Mouse (Mus musculus) myocyte (in vitro differentiated cells): ENCODE measurements around the gene Sqstm1. TPM values are rescaled to one million over a fixed set of nuclear protein-coding genes. Genes with fewer than 3 reads are reported as not detected.
A peak's percentile ranks its signal among the peaks of the same experiment; 100 is the strongest.

Experiments
- H3K27me3 ChIP-seq: one replicate; pipeline ENCODE4 v1.6.1; 2011; ENCODE audit not compliant: control insufficient read depth, insufficient read depth, insufficient read length
- H3K36me3 ChIP-seq: one replicate; pipeline ENCODE4 v1.6.1; 2011; ENCODE audit not compliant: control insufficient read depth, insufficient read depth
- H3K4me2 ChIP-seq: one replicate; pipeline ENCODE4 v1.6.1; 2011; ENCODE audit warnings: low read depth, control low read depth
- H3K4me3 ChIP-seq: one replicate; pipeline ENCODE4 v1.5.1; 2011; ENCODE audit warnings: mild to moderate bottlenecking, control low read depth, moderate library complexity
- H3K79me2 ChIP-seq: one replicate; pipeline ENCODE4 v1.6.1; 2011; ENCODE audit not compliant: control insufficient read depth, insufficient read depth
- H3ac ChIP-seq: one replicate; pipeline ENCODE4 v1.6.1; 2011; ENCODE audit not compliant: control insufficient read depth, insufficient read length
- CEBPB ChIP-seq: IDR thresholded peaks from 2 replicates; pipeline ENCODE4 v1.6.1; 2011; ENCODE audit warnings: mild to moderate bottlenecking, moderate library complexity; ENCODE audit not compliant: poor library complexity, insufficient read depth, severe bottlenecking
- E2F4 ChIP-seq: IDR thresholded peaks from one replicate; pipeline ENCODE4 v1.6.1; 2011; ENCODE audit warnings: mild to moderate bottlenecking, control low read depth, moderate library complexity; ENCODE audit not compliant: insufficient read depth
- MAX ChIP-seq: IDR thresholded peaks from one replicate; pipeline ENCODE4 v1.6.1; 2011; ENCODE audit warnings: low read depth, mild to moderate bottlenecking, control low read depth
- MYOD1 ChIP-seq, 3 experiments: IDR thresholded peaks; one replicate each; pipeline ENCODE4 v1.6.1; 2011; ENCODE audit warnings: control low read depth in 2 of 3, low read depth in 2 of 3, mild to moderate bottlenecking in 2 of 3, moderate library complexity in 1 of 3; ENCODE audit not compliant: insufficient read length in 2 of 3, control insufficient read depth in 1 of 3
- MYOG ChIP-seq, 3 experiments: IDR thresholded peaks; one replicate each; pipeline ENCODE4 v1.6.1; 2011; ENCODE audit warnings: control low read depth in 2 of 3, low read depth in 2 of 3, mild to moderate bottlenecking in 2 of 3; ENCODE audit not compliant: insufficient read length in 2 of 3, control insufficient read depth in 1 of 3, insufficient read depth in 1 of 3
- POLR2A ChIP-seq: IDR thresholded peaks from one replicate; pipeline ENCODE4 v1.6.1; 2011; ENCODE audit warnings: low read depth, mild to moderate bottlenecking, control low read depth, moderate library complexity; ENCODE audit not compliant: insufficient read length
- POLR2AphosphoS2 ChIP-seq: IDR thresholded peaks from one replicate; pipeline ENCODE4 v1.6.1; 2011; ENCODE audit warnings: low read depth, control low read depth; ENCODE audit not compliant: insufficient read length
- REST ChIP-seq: IDR thresholded peaks from one replicate; pipeline ENCODE4 v1.6.1; 2011; ENCODE audit warnings: mild to moderate bottlenecking, control low read depth, moderate library complexity; ENCODE audit not compliant: insufficient read depth, insufficient read length
- SRF ChIP-seq: IDR thresholded peaks from one replicate; pipeline ENCODE4 v1.6.1; 2011; ENCODE audit warnings: low read depth; ENCODE audit not compliant: control insufficient read depth, insufficient read length
- TCF12 ChIP-seq: IDR thresholded peaks from one replicate; pipeline ENCODE4 v1.6.1; 2011; ENCODE audit warnings: mild to moderate bottlenecking, control low read depth; ENCODE audit not compliant: poor library complexity, insufficient read depth, severe bottlenecking
- TCF3 ChIP-seq: IDR thresholded peaks from one replicate; pipeline ENCODE4 v1.6.1; 2011; ENCODE audit warnings: low read depth, control low read depth; ENCODE audit not compliant: insufficient read length
- USF1 ChIP-seq: IDR thresholded peaks from one replicate; pipeline ENCODE4 v1.6.1; 2011; ENCODE audit warnings: low read depth, mild to moderate bottlenecking, control low read depth, moderate library complexity
- polyA plus RNA-seq: library from polyadenylated mRNA; unstranded; fragments of >200 nt; fragmentation: generic; extraction: Trizol; gene quantifications from one replicate; pipeline ENCODE4 v1.2.1, GENCODE M21; 2012; ENCODE audit warnings: missing spikeins

Sqstm1 gene
- polyA plus RNA-seq, 1 experiment = 873 TPM

- Histone ChIP-seq H3K4me3 (no peak overlapping the region), H3K36me3 (peaks cover 42% of the 10 kb centered on the region), H3K27me3 (no peaks in the 10 kb centered on the region), H3K4me2 (no peak overlapping the region), H3K79me2 (no peaks in the 10 kb centered on the region), H3ac (no peak overlapping the region)
- TF ChIP-seq POLR2AphosphoS2 (peak; percentile 100), REST (no peak), TCF3 (no peak), SRF (no peak), POLR2A (peak; percentile 67), USF1 (no peak)
Observed at GRCm38 (mm10) chr11:50197500-50197899, 13.1 kb downstream of the Sqstm1 start.

DNA sequence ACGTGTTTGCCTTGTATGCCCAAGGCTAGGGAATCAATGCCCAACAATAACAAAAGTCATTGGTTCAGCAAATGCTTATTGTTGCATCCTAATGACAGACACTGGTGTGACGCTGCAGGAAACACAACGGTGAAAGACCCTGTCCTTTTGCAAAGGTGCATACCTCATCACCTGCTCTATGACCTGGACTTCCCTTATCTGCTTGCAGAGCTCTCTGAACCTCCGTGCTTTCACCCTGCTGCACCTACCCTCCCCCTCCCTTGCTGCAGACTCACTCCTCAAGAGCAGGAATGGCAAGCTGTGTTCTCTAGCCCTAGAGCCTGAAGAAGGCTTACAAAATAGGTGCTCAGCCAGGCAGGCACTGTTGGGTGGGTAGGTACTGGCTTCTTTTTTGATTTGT lies 15.8 kb downstream of the Sqstm1 start:
- H3K4me3 ChIP-seq = no peak overlapping the region
- H3ac ChIP-seq = no peak overlapping the region
- no peaks in the 10 kb centered on the region for H3K79me2 ChIP-seq
- TF ChIP-seq MYOG (IDR thresholded peaks at IDR 0.05; ENCODE audit: control insufficient read depth in 1 of 3, insufficient read depth in 1 of 3, insufficient read length in 2 of 3, low read depth in 2 of 3) (no peak), POLR2AphosphoS2 (peak; percentile 26)
- no peak overlapping the region for H3K4me2 ChIP-seq
- no peaks in the 10 kb centered on the region for H3K27me3 ChIP-seq
- H3K36me3 ChIP-seq = peaks cover 15% of the 10 kb centered on the region

GRCm38 (mm10) chr11:50194070-50194469 lies 16.6 kb downstream of the Sqstm1 start:
- no peaks in the 10 kb centered on the region for H3K27me3 ChIP-seq
- H3ac ChIP-seq = no peak overlapping the region
- H3K79me2 ChIP-seq = no peaks in the 10 kb centered on the region
- TF ChIP-seq E2F4 (no peak), SRF (no peak)
- no peak overlapping the region for H3K4me2 ChIP-seq
- no peak overlapping the region for H3K4me3 ChIP-seq
- H3K36me3 ChIP-seq = peaks cover 8% of the 10 kb centered on the region

DNA sequence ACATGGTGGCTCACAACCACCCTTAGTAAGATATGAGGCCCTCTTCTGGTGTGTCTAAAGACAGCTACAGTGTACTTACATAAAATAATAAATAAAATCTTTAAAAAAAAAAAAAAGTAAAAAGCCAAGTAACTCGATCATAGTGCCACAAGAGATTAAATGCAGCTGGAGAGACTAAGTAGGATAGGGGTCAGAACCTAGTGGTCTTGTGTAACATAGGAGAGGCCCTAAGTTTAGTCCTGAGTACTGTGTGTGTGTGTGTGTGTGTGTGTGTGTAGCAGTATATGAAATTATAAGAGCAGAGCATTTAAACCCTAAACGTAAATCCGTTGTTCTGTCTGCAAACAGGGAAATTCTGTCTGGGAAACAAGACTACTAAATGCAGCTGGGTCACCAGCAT lies 18.3 kb downstream of the Sqstm1 start:
- Histone ChIP-seq H3K79me2 (no peaks in the 10 kb centered on the region), H3K4me2 (no peak overlapping the region), H3K4me3 (no peak overlapping the region), H3K36me3 (peaks cover 3% of the 10 kb centered on the region), H3ac (no peak overlapping the region), H3K27me3 (no peaks in the 10 kb centered on the region)
- TF ChIP-seq USF1 = no peak
- no peak for TF ChIP-seq POLR2AphosphoS2
- TF ChIP-seq MYOD1 (IDR thresholded peaks at IDR 0.05; ENCODE audit: control insufficient read depth in 1 of 3, insufficient read length in 2 of 3, low read depth in 2 of 3) = no peak

GRCm38 (mm10) chr11:50190362-50190761 lies 20.3 kb downstream of the Sqstm1 start:
- Histone ChIP-seq H3K4me2 (no peak overlapping the region), H3ac (no peak overlapping the region), H3K27me3 (no peaks in the 10 kb centered on the region), H3K4me3 (no peak overlapping the region), H3K79me2 (no peaks in the 10 kb centered on the region), H3K36me3 (peaks cover 3% of the 10 kb centered on the region)
- TF ChIP-seq CEBPB (no peak), TCF12 (no peak), MAX (no peak), POLR2A (no peak), TCF3 (no peak), POLR2AphosphoS2 (no peak), REST (no peak), MYOD1 (IDR thresholded peaks at IDR 0.05; ENCODE audit: control insufficient read depth in 1 of 3, insufficient read length in 2 of 3, low read depth in 2 of 3) (no peak), MYOG (IDR thresholded peaks at IDR 0.05; ENCODE audit: control insufficient read depth in 1 of 3, insufficient read depth in 1 of 3, insufficient read length in 2 of 3, low read depth in 2 of 3) (no peak), USF1 (no peak), SRF (no peak), E2F4 (no peak)

DNA sequence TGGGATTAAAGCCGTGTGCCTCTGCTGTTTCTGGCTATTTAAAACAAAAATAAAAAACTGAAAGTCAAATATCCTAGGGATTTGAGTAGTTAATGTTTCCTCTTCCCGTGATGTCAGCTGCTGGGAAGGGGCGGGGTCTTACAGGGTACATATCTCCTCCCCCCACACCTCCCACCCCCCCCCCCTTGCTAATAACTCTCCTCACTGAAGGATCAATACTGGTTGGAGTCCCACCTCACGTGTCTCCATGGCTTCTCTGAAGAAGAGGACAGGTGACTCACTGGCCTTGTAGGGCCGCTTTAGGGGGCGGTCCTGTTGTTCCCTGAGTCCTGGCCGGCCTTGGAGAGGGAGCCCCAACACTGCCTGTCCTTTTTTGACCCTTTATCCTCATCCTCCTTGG lies 21.9 kb downstream of the Sqstm1 start:
- Histone ChIP-seq H3K4me3 (no peak overlapping the region), H3K27me3 (no peaks in the 10 kb centered on the region), H3K4me2 (no peak overlapping the region), H3ac (no peak overlapping the region), H3K36me3 (peaks cover 2% of the 10 kb centered on the region), H3K79me2 (no peaks in the 10 kb centered on the region)
- TF ChIP-seq E2F4 = no peak
- no peak for TF ChIP-seq SRF
- no peak for TF ChIP-seq MAX
- no peak for TF ChIP-seq CEBPB
- TF ChIP-seq TCF3 = no peak
- TF ChIP-seq TCF12 = no peak
- no peak for TF ChIP-seq USF1
- no peak for TF ChIP-seq MYOD1 (IDR thresholded peaks at IDR 0.05; ENCODE audit: control insufficient read depth in 1 of 3, insufficient read length in 2 of 3, low read depth in 2 of 3)
- no peak for TF ChIP-seq MYOG (IDR thresholded peaks at IDR 0.05; ENCODE audit: control insufficient read depth in 1 of 3, insufficient read depth in 1 of 3, insufficient read length in 2 of 3, low read depth in 2 of 3)
- no peak for TF ChIP-seq POLR2AphosphoS2
- TF ChIP-seq REST = no peak
- no peak for TF ChIP-seq POLR2A
